Mouse (Mus musculus): Measurements from ENCODE around the gene Kcnq4. TPM values are rescaled to one million over a fixed set of nuclear protein-coding genes. Genes with fewer than 3 reads are reported as not detected.

Gene Kcnq4
- total RNA-seq, 2 experiments from 2014 or later, result 19.6 to 21.1 TPM

DNA sequence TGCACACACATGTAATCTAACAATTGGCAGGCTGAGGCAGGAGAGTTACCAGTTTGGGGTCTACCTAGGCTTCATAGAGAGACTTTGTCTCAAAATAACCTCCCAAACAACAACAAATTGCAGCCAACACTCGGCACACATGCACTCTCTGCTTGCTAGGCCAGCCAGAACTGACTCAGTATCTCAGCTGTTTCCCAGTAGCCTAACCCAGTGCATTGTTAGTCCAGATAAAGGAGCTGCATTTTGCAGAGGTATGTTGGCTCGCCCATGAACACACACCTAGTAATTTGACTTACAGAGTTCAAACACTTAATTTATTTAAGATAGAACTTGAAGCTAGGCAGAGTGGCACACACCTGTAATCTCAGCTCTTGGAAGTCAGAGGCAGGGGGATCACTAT, 72.8 kb downstream of the Kcnq4 start:
- DNase-seq, result no peak
- intact Hi-C loops (cut with DNase I), result no loop called here

GRCm38 (mm10) chr4:120674775-120675451, 73.5 kb downstream of the Kcnq4 start:
- DNase-seq, result no peak
- intact Hi-C loops (cut with DNase I), result no loop called here

DNA sequence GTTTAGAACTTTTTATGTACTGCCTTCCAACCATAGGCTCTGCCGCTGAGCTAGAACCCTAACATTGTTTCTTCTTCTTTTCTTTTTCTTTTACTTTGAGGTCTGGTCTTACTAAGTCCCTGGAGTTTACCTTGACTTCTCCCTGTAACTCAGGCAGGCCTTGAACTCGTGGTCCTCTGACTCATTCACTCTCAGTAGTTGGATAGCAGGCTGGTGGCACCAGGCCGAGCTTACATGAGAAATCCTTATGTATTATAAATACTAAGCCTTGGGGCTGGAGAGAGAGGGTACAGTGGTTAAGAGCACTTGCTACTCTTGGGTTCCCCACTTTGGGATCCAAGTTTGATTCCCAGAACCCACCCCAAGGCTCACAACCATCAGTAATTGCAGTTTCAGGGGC, 74.8 kb downstream of the Kcnq4 start:
- no peak for DNase-seq
- intact Hi-C loops (cut with DNase I), result no loop called here

DNA sequence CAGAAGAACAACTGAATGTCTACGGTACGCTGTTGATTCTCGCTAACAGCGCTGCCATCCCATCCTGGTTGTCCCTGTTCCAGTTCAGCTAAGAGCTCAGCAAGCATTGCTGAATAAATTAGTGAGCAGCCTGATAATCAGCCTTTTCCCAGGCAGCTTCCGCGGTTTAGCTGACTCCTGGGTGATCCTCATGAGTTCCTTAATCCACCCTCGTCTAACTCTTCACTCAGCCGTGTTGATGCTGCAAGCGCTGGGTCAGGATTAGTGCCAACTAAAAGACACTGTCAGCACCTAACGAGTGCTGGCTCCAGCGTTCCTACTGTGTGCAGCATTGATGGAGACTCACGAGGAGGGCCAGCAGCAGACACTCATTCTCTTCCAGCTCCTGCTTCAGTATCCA, 77.4 kb downstream of the Kcnq4 start:
- intact Hi-C loops (cut with DNase I), result no loop called here
- no peak for DNase-seq

DNA sequence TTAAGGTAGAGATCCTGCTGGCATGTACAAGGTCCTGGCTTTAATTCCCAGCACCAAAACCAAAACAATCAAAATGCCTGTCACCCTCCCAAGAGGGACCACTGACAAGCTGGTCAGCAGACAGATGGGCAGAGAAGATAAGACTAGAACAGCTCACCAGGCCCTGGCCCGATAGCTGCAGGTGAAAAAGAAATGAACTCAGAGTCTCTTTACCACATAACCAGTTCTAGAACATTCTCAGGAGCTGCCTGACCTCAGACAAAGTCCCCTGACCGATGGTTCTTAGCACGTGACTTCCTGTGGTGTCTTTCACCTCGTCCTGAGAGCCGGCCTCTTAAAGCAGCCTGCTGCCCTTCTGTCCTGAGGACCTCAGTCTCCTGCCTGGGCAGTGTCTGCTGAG, 78.8 kb downstream of the Kcnq4 start:
- no peak for DNase-seq
- intact Hi-C loops (cut with DNase I), result no loop called here

DNA sequence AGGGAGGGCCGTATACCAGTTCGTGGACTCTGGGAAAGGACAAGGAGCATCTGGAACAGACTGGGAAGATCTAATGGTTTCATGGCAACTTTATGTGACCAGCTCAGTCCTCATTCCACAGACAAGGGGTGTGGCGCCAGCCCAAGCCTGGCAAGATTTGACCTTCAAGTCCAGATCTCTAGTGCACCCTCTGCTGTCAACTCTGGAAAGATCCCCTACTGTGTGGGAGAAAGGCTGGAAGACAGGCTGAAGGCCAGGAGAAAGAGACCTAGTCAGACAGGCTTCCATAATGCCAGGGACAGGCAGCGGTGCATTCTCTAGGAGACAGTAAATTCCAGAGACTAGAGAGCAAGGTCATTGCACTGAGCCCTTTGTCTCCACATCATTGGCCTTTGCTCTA, 79.9 kb downstream of the Kcnq4 start:
- DNase-seq, result no peak
- intact Hi-C loops (cut with DNase I), result no loop called here

DNA sequence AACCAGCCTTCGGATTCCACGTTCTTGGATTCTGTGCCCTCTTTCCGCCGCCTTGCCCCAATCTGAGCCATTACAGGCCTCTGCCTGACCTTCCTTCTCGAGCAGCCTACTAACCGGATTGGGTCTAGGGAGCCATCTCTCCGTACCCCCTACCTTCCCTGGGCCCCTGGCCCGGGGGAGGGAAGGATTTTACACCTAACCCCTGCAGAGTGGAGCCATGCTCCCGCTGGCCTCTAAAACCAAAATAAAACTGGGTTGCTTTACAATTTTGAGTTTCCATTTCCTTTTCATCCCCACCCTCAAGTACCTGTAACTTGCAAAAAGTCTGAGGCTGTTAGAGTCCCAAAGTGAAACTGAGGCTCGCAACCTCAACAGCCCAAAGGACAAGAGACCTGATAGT, 80.9 kb downstream of the Kcnq4 start:
- intact Hi-C loops (cut with DNase I), result no loop called here
- DNase-seq, result no peak

DNA sequence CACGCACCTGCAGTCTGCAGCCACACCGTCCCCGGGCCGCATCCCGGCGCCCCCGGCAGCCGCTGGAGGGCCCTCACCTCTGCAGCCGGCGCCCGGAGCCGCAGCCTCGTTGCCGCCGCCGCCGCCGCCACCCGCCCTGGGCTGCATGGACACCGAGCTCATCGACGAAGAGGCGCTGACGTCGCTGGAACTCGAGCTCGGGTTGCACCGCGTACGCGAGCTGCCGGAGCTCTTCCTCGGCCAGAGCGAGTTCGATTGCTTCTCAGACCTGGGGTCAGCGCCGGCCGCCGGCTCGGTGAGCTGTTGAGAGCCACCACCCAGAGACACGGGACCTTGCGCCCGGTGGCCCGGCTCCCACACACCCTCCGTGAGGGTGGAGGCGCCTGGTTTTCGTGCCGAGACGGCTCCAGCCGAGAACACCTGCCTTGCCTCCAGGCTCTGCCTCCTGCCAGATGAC, 81.3 kb downstream of the Kcnq4 start:
- intact Hi-C loops (cut with DNase I), result no loop called here
- peak; percentile 34 for DNase-seq

GRCm38 (mm10) chr4:120666358-120667024, 81.9 kb downstream of the Kcnq4 start, which contains the start of gene Cited4:
Cited4 (plus strand) TSS chr4:120666572.
- intact Hi-C loops (cut with DNase I), result no loop called here
- peak; percentile 73 for DNase-seq

- DNase-seq, result peak; percentile 21
- intact Hi-C loops (cut with DNase I), result no loop called here
Observed at GRCm38 (mm10) chr4:120665782-120666181, 82.6 kb downstream of the Kcnq4 start.

GRCm38 (mm10) chr4:120665144-120665700, 83.2 kb downstream of the Kcnq4 start:
- intact Hi-C loops (cut with DNase I), result no loop called here
- no peak for DNase-seq

DNA sequence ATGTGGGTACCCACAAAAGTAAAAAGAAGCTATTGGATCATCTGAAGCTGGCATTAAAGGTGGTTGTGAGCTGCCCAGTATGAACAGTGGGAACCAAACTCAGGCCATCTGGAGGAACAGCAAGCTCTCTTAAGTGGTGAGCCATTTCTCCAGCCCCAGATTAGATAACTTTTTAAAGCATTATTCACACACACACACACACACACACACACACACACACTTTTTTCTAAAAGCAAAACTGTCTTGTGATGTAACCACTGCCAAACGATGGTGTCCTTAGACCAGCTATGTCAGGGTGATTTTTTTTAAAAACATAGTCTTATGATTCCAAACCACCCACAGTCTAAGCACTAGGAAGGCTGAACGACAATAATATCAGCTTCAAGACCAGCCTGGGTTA, 83.8 kb downstream of the Kcnq4 start:
- DNase-seq, result no peak
- intact Hi-C loops (cut with DNase I), result no loop called here

GRCm38 (mm10) chr4:120660485-120660884, 87.9 kb downstream of the Kcnq4 start:
- intact Hi-C loops (cut with DNase I), result no loop called here
- DNase-seq, result no peak

DNA sequence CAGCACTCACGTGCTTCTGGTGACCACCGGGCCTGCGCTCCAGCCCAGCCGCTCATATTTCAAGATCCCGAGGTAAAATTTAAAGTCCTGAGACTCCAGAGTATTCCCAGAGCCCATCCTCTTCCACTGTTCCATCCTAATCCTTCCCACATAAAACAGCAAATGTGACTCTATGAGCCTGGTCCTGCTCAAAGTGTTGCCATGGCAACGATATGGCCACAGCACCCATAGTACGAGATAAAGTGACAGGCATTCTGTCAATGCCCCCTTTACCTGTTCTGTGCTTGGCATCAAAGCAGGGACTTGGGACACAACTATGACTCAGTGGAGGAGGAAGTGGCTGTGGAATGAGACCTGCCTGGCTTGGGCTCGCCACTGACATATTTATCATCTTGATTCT, 92.5 kb downstream of the Kcnq4 start:
- intact Hi-C loops (cut with DNase I), result no loop called here
- no peak for DNase-seq

- no peak for DNase-seq
Observed at GRCm38 (mm10) chr4:120650208-120650592, 98.2 kb downstream of the Kcnq4 start.

DNA sequence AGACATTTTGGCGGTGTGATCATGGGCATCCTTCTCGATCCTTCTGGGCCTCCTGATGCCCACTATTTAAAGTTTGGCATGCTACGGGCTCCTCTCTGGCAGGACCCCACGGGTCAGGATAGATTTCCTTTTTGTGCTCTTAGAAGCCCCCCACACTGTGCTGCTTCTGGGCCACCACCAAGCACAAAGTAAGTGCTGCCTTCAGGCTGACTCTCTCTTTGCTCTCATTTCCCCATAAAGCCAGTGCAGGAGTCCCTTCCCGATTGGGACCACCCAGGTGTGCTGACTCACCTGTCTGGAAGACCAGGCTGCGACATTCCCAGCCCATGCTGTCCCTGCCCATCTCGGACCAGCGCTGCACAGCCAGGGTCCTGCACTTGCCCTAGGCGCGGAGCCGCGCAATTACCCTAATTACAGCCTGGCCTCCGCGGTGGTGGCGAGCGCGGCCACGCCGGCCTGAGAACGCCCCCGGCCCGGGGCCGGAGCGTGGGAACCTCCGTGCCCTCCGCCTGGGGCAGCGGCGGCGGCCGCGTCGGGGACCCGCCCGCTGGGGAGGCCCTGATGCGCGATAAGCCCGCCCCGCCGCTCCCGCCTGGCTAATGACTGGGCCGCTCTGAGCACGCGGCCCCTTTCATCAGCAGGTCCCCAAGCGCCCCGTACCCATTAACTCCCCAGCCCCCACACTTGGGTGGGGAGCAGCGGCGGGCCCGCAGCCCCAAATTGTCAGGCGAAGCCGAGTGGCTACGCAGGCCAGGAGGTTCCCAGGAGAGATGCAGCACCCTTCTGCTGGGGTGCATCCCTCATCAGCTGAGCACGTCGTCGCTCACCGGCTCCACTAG, 98.8 kb downstream of the Kcnq4 start:
- intact Hi-C loops (cut with DNase I), result no loop called here
- DNase-seq, result peak; percentile 32

More at GRCm38 (mm10) chr4:120650208-120650592, 98.2 kb downstream of the Kcnq4 start:
- intact Hi-C loops (cut with DNase I), result no loop called here

Small RNAs within 50 kb of the gene (microRNA-seq; reads per million reads assigned to microRNA genes)
- 197 reads per million, percentile 58 among the genes with 10 or more reads in this experiment for gene Mir30c-1
- not detected for gene Mir30e
- not detected for gene Mir30f

Other genes with a start within 250 kb of the Kcnq4 start
- gene Slfnl1, start 216.4 kb downstream of the Kcnq4 start, total RNA-seq (2021), result under 1 TPM; 0.56 to 0.66 TPM
- gene Ctps, start 178.3 kb downstream of the Kcnq4 start, total RNA-seq (2021), result 10 to 100 TPM; 72.0 to 72.1 TPM
- not detected for gene Gm8439, start 159.9 kb downstream of the Kcnq4 start, total RNA-seq (2021)
- gene Cited4, start 82.0 kb downstream of the Kcnq4 start, total RNA-seq (2021), result 1 to 10 TPM; 2.9 to 3.5 TPM
- gene Nfyc, start 83.0 kb upstream of the Kcnq4 start, total RNA-seq (2021), result 10 to 100 TPM; 43.1 to 55.8 TPM
- gene Rims3, start 106.2 kb upstream of the Kcnq4 start, total RNA-seq (2021), result 10 to 100 TPM; 74.4 to 75.8 TPM
- 10 to 100 TPM; 20.3 to 23.0 TPM for gene Exo5, start 176.4 kb upstream of the Kcnq4 start, total RNA-seq (2021)
- gene Zfp69, start 203.1 kb upstream of the Kcnq4 start, total RNA-seq (2021), result 1 to 10 TPM; 4.0 to 4.1 TPM